Mouse (Mus musculus): ENCODE data around the gene Exoc3. TPM values are rescaled to one million over a fixed set of nuclear protein-coding genes. Genes with fewer than 3 reads are reported as not detected.

Gene Exoc3
- total RNA-seq, 1 experiment = 28.8 TPM

- no peak overlapping the region for H3K4me3 ChIP-seq (ENCODE audit: insufficient read depth in 1 of 2, low read depth in 1 of 2, low read length in 2 of 2, poor library complexity in 1 of 2, severe bottlenecking in 1 of 2)
- no peaks in the 10 kb centered on the region for H3K9me3 ChIP-seq (ENCODE audit: control insufficient read depth, insufficient read depth, low read depth, low read length)
- no peak overlapping the region for H3K27ac ChIP-seq (ENCODE audit: insufficient read depth, low read depth, low read length, poor library complexity, severe bottlenecking)
- TF ChIP-seq CHD2 (IDR thresholded peaks at IDR 0.05; ENCODE audit: low read depth, low read length) = no peak
- TF ChIP-seq ZNF384 (IDR thresholded peaks at IDR 0.05; ENCODE audit: low read depth, low read length) = no peak
- no peak for TF ChIP-seq ZC3H11A (IDR thresholded peaks at IDR 0.05; ENCODE audit: borderline replicate concordance, low read depth, low read length)
- TF ChIP-seq HCFC1 (IDR thresholded peaks at IDR 0.05; ENCODE audit: borderline replicate concordance, insufficient read depth, low read length) = no peak
- TF ChIP-seq MAFK (IDR thresholded peaks at IDR 0.05; ENCODE audit: insufficient read depth, low read depth, low read length) = no peak
- H3K9ac ChIP-seq (ENCODE audit: insufficient read depth, low read depth, low read length, poor library complexity, severe bottlenecking) = no peak overlapping the region
- peaks cover 0 to 3% of the 10 kb centered on the region in 2 experiments; a peak in 1 of 4 replicates for H3K4me1 ChIP-seq (ENCODE audit: control insufficient read depth in 2 of 2, insufficient read depth in 2 of 2, low read length in 2 of 2, poor library complexity in 1 of 2)
- in situ Hi-C loops (cut with MboI; ENCODE audit: low sequenced_read_pairs in 2 of 2, unreplicated experiment in 2 of 2) = no loop called here
- no peaks in the 10 kb centered on the region for H3K36me3 ChIP-seq (ENCODE audit: control insufficient read depth, insufficient read depth, low read length, poor library complexity, severe bottlenecking)
- no peak for DNase-seq (ENCODE audit: low read depth, low spot score)
Observed at GRCm38 (mm10) chr13:74167492-74167891, 41.0 kb downstream of the Exoc3 start.

GRCm38 (mm10) chr13:74167057-74167413 lies 41.5 kb downstream of the Exoc3 start:
- Histone ChIP-seq H3K4me1 (ENCODE audit: control insufficient read depth in 2 of 2, insufficient read depth in 2 of 2, low read length in 2 of 2, poor library complexity in 1 of 2) (peaks cover 0 to 3% of the 10 kb centered on the region in 2 experiments; a peak in 1 of 4 replicates), H3K36me3 (ENCODE audit: control insufficient read depth, insufficient read depth, low read length, poor library complexity, severe bottlenecking) (no peaks in the 10 kb centered on the region), H3K4me3 (ENCODE audit: insufficient read depth in 1 of 2, low read depth in 1 of 2, low read length in 2 of 2, poor library complexity in 1 of 2, severe bottlenecking in 1 of 2) (peak overlapping the region; percentile 38; a peak in 2 of 4 replicates), H3K27ac (ENCODE audit: insufficient read depth, low read depth, low read length, poor library complexity, severe bottlenecking) (no peak overlapping the region), H3K9ac (ENCODE audit: insufficient read depth, low read depth, low read length, poor library complexity, severe bottlenecking) (0 out of 2 replicates have a peak overlapping the region, but pooled peaks have one; percentile 7), H3K9me3 (ENCODE audit: control insufficient read depth, insufficient read depth, low read depth, low read length) (no peaks in the 10 kb centered on the region)
- no peak for DNase-seq (ENCODE audit: low read depth, low spot score)
- in situ Hi-C loops (cut with MboI; ENCODE audit: low sequenced_read_pairs in 2 of 2, unreplicated experiment in 2 of 2) = no loop called here
- TF ChIP-seq HCFC1 (IDR thresholded peaks at IDR 0.05; ENCODE audit: borderline replicate concordance, insufficient read depth, low read length) (no peak), ZC3H11A (IDR thresholded peaks at IDR 0.05; ENCODE audit: borderline replicate concordance, low read depth, low read length) (no peak), CHD2 (IDR thresholded peaks at IDR 0.05; ENCODE audit: low read depth, low read length) (no peak), ZNF384 (IDR thresholded peaks at IDR 0.05; ENCODE audit: low read depth, low read length) (no peak), MAFK (IDR thresholded peaks at IDR 0.05; ENCODE audit: insufficient read depth, low read depth, low read length) (no peak)

GRCm38 (mm10) chr13:74166348-74167056 lies 42.0 kb downstream of the Exoc3 start:
- Histone ChIP-seq H3K4me1 (ENCODE audit: control insufficient read depth in 2 of 2, insufficient read depth in 2 of 2, low read length in 2 of 2, poor library complexity in 1 of 2) (peaks cover 0 to 3% of the 10 kb centered on the region in 2 experiments; a peak in 1 of 4 replicates), H3K36me3 (ENCODE audit: control insufficient read depth, insufficient read depth, low read length, poor library complexity, severe bottlenecking) (no peaks in the 10 kb centered on the region), H3K9ac (ENCODE audit: insufficient read depth, low read depth, low read length, poor library complexity, severe bottlenecking) (no peak overlapping the region), H3K4me3 (ENCODE audit: insufficient read depth in 1 of 2, low read depth in 1 of 2, low read length in 2 of 2, poor library complexity in 1 of 2, severe bottlenecking in 1 of 2) (peak overlapping the region; percentile 38; a peak in 2 of 4 replicates), H3K9me3 (ENCODE audit: control insufficient read depth, insufficient read depth, low read depth, low read length) (no peaks in the 10 kb centered on the region), H3K27ac (ENCODE audit: insufficient read depth, low read depth, low read length, poor library complexity, severe bottlenecking) (no peak overlapping the region)
- TF ChIP-seq ZNF384 (IDR thresholded peaks at IDR 0.05; ENCODE audit: low read depth, low read length) = no peak
- TF ChIP-seq ZC3H11A (IDR thresholded peaks at IDR 0.05; ENCODE audit: borderline replicate concordance, low read depth, low read length) = no peak
- TF ChIP-seq MAFK (IDR thresholded peaks at IDR 0.05; ENCODE audit: insufficient read depth, low read depth, low read length) = no peak
- no peak for TF ChIP-seq HCFC1 (IDR thresholded peaks at IDR 0.05; ENCODE audit: borderline replicate concordance, insufficient read depth, low read length)
- no peak for TF ChIP-seq CHD2 (IDR thresholded peaks at IDR 0.05; ENCODE audit: low read depth, low read length)
- peak; percentile 30 for DNase-seq (ENCODE audit: low read depth, low spot score)
- in situ Hi-C loops (cut with MboI; ENCODE audit: low sequenced_read_pairs in 2 of 2, unreplicated experiment in 2 of 2) = no loop called here

GRCm38 (mm10) chr13:74147327-74147726 lies 61.2 kb downstream of the Exoc3 start:
- DNase-seq (ENCODE audit: low read depth, low spot score) = no peak
- TF ChIP-seq ZNF384 (IDR thresholded peaks at IDR 0.05; ENCODE audit: low read depth, low read length) = no peak
- no peak for TF ChIP-seq MAFK (IDR thresholded peaks at IDR 0.05; ENCODE audit: insufficient read depth, low read depth, low read length)
- no peak for TF ChIP-seq CHD2 (IDR thresholded peaks at IDR 0.05; ENCODE audit: low read depth, low read length)
- TF ChIP-seq ZC3H11A (IDR thresholded peaks at IDR 0.05; ENCODE audit: borderline replicate concordance, low read depth, low read length) = no peak
- no peak for TF ChIP-seq HCFC1 (IDR thresholded peaks at IDR 0.05; ENCODE audit: borderline replicate concordance, insufficient read depth, low read length)

More at GRCm38 (mm10) chr13:74147327-74147726, 61.2 kb downstream of the Exoc3 start:
- Histone ChIP-seq H3K4me1 (ENCODE audit: control insufficient read depth in 2 of 2, insufficient read depth in 2 of 2, low read length in 2 of 2, poor library complexity in 1 of 2) (no peaks in the 10 kb centered on the region), H3K27ac (ENCODE audit: insufficient read depth, low read depth, low read length, poor library complexity, severe bottlenecking) (no peak overlapping the region), H3K9ac (ENCODE audit: insufficient read depth, low read depth, low read length, poor library complexity, severe bottlenecking) (no peak overlapping the region), H3K9me3 (ENCODE audit: control insufficient read depth, insufficient read depth, low read depth, low read length) (no peaks in the 10 kb centered on the region), H3K4me3 (ENCODE audit: insufficient read depth in 1 of 2, low read depth in 1 of 2, low read length in 2 of 2, poor library complexity in 1 of 2, severe bottlenecking in 1 of 2) (no peak overlapping the region), H3K36me3 (ENCODE audit: control insufficient read depth, insufficient read depth, low read length, poor library complexity, severe bottlenecking) (no peaks in the 10 kb centered on the region)
- in situ Hi-C loops (cut with MboI; ENCODE audit: low sequenced_read_pairs in 2 of 2, unreplicated experiment in 2 of 2) = no loop called here

All from ES-E14 (cell line).